Mouse (Mus musculus): ENCODE measurements around the gene Fam213b. TPM values are rescaled to one million over a fixed set of nuclear protein-coding genes. Genes with fewer than 3 reads are reported as not detected.

The Fam213b gene
- polyA plus RNA-seq (2012; rRNA removed) = 5.9 and 6.3 TPM in 2 replicates

DNA sequence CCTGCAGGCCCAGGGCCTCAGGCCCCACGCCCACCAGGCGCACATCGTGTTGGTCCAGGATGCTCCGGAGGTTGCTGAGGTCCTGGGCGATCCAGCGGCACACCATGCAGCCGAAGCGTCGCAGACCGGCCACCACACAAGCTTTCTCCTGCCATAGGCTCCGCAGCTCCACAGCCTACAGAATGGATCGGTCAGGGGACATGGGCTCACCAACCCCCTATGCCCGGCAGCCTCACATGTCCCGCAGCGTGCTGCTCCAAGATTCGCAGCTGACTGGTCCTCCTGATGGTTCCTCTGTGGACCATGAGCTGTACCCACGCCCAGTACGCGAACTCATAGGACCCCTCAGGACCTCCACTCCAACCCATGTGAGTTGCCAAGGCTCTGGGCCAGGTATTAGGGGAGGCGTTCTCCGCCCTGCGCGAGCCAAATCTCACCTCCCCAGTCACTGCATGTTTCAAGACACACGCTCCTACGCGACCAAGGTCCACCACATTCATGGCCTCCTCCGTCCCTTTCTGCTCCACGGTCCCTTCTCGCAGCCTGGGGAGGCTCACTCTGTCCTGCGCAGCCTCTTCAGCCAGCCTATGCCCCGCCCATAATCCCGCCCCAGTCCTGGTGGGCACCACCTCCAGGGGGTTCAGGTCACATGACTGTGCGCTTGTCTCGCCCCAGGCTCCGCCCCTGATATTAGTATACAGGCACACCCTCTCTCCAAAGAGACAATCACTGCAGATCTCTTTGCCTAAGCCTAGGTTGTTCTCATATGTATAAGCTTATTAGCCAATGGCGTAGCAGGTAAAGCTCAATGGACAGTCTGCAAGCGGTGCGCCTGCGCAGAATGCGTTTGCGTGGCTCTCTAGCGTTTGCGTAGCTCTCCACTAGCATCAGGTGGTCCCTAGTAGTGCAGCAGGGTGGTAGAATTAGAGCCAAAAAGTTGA lies at the start of gene Fam213b:
TSS of gene Fam213b (minus strand) at position 630 of the 941 bp plus-strand sequence.

DNA sequence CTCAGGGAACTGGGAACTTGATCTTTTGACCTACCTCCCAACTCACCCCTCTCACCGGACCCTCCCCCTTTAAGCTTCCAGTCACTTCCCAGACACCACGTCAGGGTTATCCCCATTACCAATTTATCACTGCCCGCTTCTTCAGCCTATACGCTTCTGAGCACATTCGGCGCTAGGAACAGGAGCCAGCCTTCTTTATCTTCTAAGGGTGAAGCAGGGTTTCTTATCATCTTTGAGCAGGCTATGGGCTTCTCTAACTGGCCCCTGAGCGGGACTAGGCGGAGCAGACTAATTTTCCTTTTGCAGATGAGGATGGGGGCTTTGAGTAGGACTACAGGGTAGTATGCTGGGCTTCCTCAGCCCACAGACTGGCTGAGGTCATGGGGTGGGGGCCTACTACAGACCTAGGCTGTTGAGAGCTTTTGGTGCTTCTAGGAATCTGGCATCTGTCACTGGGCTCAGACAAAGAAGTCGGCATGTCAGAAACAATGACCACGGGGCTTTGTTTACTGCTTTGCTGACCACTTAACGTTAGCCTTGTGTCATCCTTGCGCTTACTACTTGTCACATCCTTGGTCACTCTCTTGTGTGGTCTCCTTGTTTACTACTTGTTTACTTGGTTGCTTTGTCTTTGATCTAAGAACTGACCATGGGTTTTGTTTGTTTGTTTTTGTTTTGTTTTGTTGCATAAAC lies 29.6 kb upstream of the Fam213b start, which contains the start of gene Tnfrsf14:
TSS of gene Tnfrsf14 (minus strand) at position 169 of the 693 bp plus-strand sequence.

DNA sequence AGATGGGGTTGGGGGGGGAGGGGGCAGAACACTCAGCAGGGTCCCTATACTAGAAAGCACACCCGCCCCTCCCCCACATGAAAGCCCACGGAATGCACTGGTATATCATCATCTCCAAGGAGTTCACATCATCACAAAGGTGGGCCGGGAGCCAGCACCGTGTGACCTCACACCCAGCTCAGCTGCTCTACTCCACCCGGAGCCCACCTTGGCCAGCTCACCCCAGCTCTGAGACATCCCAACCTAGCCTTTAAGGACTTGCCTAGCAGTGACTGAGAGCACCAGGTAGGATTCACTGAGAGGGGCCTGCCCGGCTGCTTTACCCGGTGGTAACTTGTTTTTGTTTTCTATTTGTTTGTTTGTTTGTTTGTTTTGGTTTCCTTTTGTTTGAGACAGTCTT lies 29.5 kb downstream of the Fam213b start, which contains the start of gene Mmel1:
TSS of gene Mmel1 (plus strand) at position 146 of the 400 bp plus-strand sequence.

Other genes with a start within 250 kb of the Fam213b start
- gene Actrt2, start 231.3 kb downstream of the Fam213b start, polyA plus RNA-seq (2012; rRNA removed) = not detected in 2 replicates
- not detected in 2 replicates for gene Ttc34, start 61.7 kb downstream of the Fam213b start, polyA plus RNA-seq (2012; rRNA removed)
- gene Mmel1, start 29.6 kb downstream of the Fam213b start, polyA plus RNA-seq (2012; rRNA removed) = 0.90 and 1.1 TPM in 2 replicates
- gene Tnfrsf14, start 29.4 kb upstream of the Fam213b start, polyA plus RNA-seq (2012; rRNA removed) = 67.9 and 70.6 TPM in 2 replicates
- gene Hes5, start 61.8 kb upstream of the Fam213b start, polyA plus RNA-seq (2012; rRNA removed) = 0.08 and 0.31 TPM in 2 replicates
- gene Pank4, start 65.0 kb upstream of the Fam213b start, polyA plus RNA-seq (2012; rRNA removed) = 22.7 and 25.5 TPM in 2 replicates
- 0.06 and 0.07 TPM in 2 replicates for gene Plch2, start 157.6 kb upstream of the Fam213b start, polyA plus RNA-seq (2012; rRNA removed)
- 8.0 and 8.6 TPM in 2 replicates for gene Pex10, start 167.9 kb upstream of the Fam213b start, polyA plus RNA-seq (2012; rRNA removed)
- 66.9 and 67.5 TPM in 2 replicates for gene Rer1, start 187.2 kb upstream of the Fam213b start, polyA plus RNA-seq (2012; rRNA removed)
- 2.4 and 2.6 TPM in 2 replicates for gene Morn1, start 187.4 kb upstream of the Fam213b start, polyA plus RNA-seq (2012; rRNA removed)

Measured in liver, embryonic 18 days (tissue).